Mouse (Mus musculus) neural tube, embryonic 13.5 days (tissue): ENCODE results near the gene Ube2dnl2. TPM values are rescaled to one million over a fixed set of nuclear protein-coding genes. Genes with fewer than 3 reads are reported as not detected.

Experiments
- ATAC-seq: fragments of 200-750 bp; cut with Nextera tagmentation; 2 replicates; pipeline ENCODE4 v1.8.0; 2017; ENCODE audit warnings: low read depth, mild to moderate bottlenecking, moderate TSS enrichment, moderate library complexity
- H3K27ac ChIP-seq: fragments of 300-500 bp; sonication (generic); replicated peaks from 2 replicates; pipeline ENCODE4 v1.5.1; 2015; ENCODE audit warnings: moderate library complexity, mild to moderate bottlenecking, inconsistent platforms
- H3K27me3 ChIP-seq: fragments of 300-500 bp; sonication (generic); 2 replicates; pipeline ENCODE4 v1.6.1; 2015; ENCODE audit warnings: mild to moderate bottlenecking, inconsistent platforms
- H3K36me3 ChIP-seq: fragments of 300-500 bp; sonication (generic); 2 replicates; pipeline ENCODE4 v1.6.1; 2015; ENCODE audit warnings: mild to moderate bottlenecking, inconsistent platforms
- H3K4me1 ChIP-seq: fragments of 300-500 bp; sonication (generic); replicated peaks from 2 replicates; pipeline ENCODE4 v1.6.1; 2015; ENCODE audit warnings: inconsistent platforms
- H3K4me2 ChIP-seq: fragments of 300-500 bp; sonication (generic); 2 replicates; pipeline ENCODE4 v1.6.1; 2015; ENCODE audit warnings: inconsistent platforms, mild to moderate bottlenecking, moderate library complexity
- H3K4me3 ChIP-seq: fragments of 300-500 bp; sonication (generic); 2 replicates; pipeline ENCODE4 v1.5.1; 2015; ENCODE audit warnings: mild to moderate bottlenecking, inconsistent platforms
- H3K9ac ChIP-seq: fragments of 300-500 bp; sonication (generic); 2 replicates; pipeline ENCODE4 v1.6.1; 2015; ENCODE audit warnings: moderate library complexity, mild to moderate bottlenecking, inconsistent platforms
- H3K9me3 ChIP-seq: fragments of 300-500 bp; sonication (generic); 2 replicates; pipeline ENCODE4 v1.6.1; 2016; ENCODE audit warnings: inconsistent platforms
- WGBS: fragments of 180-500 bp; shearing (Covaris S2); methylation state at CpG from one replicate; pipeline ENCODE4 v1.1.7; 2015; 5-methylcytosine and 5-hydroxymethylcytosine counted together
- polyA plus RNA-seq: library from polyadenylated mRNA; unstranded; fragments of >200 nt; fragmentation: Nextera tagmentation; extraction: Ambion mirVana; gene quantifications from 2 replicates; pipeline ENCODE4 v1.2.1, GENCODE M21; 2015

Gene Ube2dnl2
- not detected in 2 replicates for polyA plus RNA-seq

- Histone ChIP-seq H3K27ac (no peak within 1 kb of the TSS), H3K4me1 (no peaks in the 10 kb centered on the region), H3K9ac (no peak within 1 kb of the TSS), H3K9me3 (no peaks in the 10 kb centered on the region), H3K4me3 (no peak within 1 kb of the TSS), H3K36me3 (no peaks in the 10 kb centered on the region), H3K4me2 (no peak within 1 kb of the TSS), H3K27me3 (no peaks in the 10 kb centered on the region)
- 81% methylated on average over 1 of the region's 1 CpGs for WGBS
- no peak for ATAC-seq
Measured at GRCm38 (mm10) chrX:114907282-114907681, at the start of gene Ube2dnl2. TSS of gene Ube2dnl2 (plus strand) at chrX:114907582.

GRCm38 (mm10) chrX:114895489-114895888, 11.9 kb upstream of the Ube2dnl2 start:
- no peaks in the 10 kb centered on the region for H3K36me3 ChIP-seq
- ATAC-seq = no peak
- no peak overlapping the region for H3K9ac ChIP-seq
- no peaks in the 10 kb centered on the region for H3K9me3 ChIP-seq
- H3K4me1 ChIP-seq = no peaks in the 10 kb centered on the region
- no peak overlapping the region for H3K4me2 ChIP-seq
- H3K27me3 ChIP-seq = no peaks in the 10 kb centered on the region
- H3K27ac ChIP-seq = no peak overlapping the region
- no peak overlapping the region for H3K4me3 ChIP-seq

- Histone ChIP-seq H3K4me3 (no peak overlapping the region), H3K9me3 (no peaks in the 10 kb centered on the region)
Measured at GRCm38 (mm10) chrX:114897506-114897905, 9.9 kb upstream of the Ube2dnl2 start.

GRCm38 (mm10) chrX:114903391-114903790, 4.0 kb upstream of the Ube2dnl2 start:
- H3K9ac ChIP-seq = no peak overlapping the region
- no peaks in the 10 kb centered on the region for H3K36me3 ChIP-seq
- ATAC-seq = no peak
- H3K4me3 ChIP-seq = no peak overlapping the region
- H3K4me1 ChIP-seq = no peaks in the 10 kb centered on the region
- H3K4me2 ChIP-seq = no peak overlapping the region
- no peak overlapping the region for H3K27ac ChIP-seq
- H3K9me3 ChIP-seq = no peaks in the 10 kb centered on the region
- no peaks in the 10 kb centered on the region for H3K27me3 ChIP-seq

More at GRCm38 (mm10) chrX:114897506-114897905, 9.9 kb upstream of the Ube2dnl2 start:
- no peak overlapping the region for H3K27ac ChIP-seq
- ATAC-seq = no peak
- no peaks in the 10 kb centered on the region for H3K27me3 ChIP-seq
- no peak overlapping the region for H3K4me2 ChIP-seq
- 86% methylated on average over 3 of the region's 3 CpGs for WGBS
- H3K4me1 ChIP-seq = no peaks in the 10 kb centered on the region
- H3K36me3 ChIP-seq = no peaks in the 10 kb centered on the region
- no peak overlapping the region for H3K9ac ChIP-seq

- Histone ChIP-seq H3K4me1 (no peaks in the 10 kb centered on the region), H3K36me3 (no peaks in the 10 kb centered on the region), H3K9me3 (no peaks in the 10 kb centered on the region), H3K27me3 (no peaks in the 10 kb centered on the region), H3K4me2 (no peak within 1 kb of the TSS), H3K4me3 (no peak within 1 kb of the TSS), H3K9ac (no peak within 1 kb of the TSS), H3K27ac (no peak within 1 kb of the TSS)
- WGBS = 84% methylated on average over 5 of the region's 5 CpGs
- ATAC-seq = no peak
Measured at GRCm38 (mm10) chrX:114904712-114905111, 2.7 kb upstream of the Ube2dnl2 start, which contains the start of gene Ube2dnl1. TSS of gene Ube2dnl1 (plus strand) at chrX:114905012.

- no peak for ATAC-seq
- 24% methylated on average over 1 of the region's 1 CpGs for WGBS
- H3K27me3 ChIP-seq = no peaks in the 10 kb centered on the region
Measured at GRCm38 (mm10) chrX:114955066-114955465, 47.7 kb downstream of the Ube2dnl2 start.

More at GRCm38 (mm10) chrX:114955066-114955465, 47.7 kb downstream of the Ube2dnl2 start:
- no peaks in the 10 kb centered on the region for H3K36me3 ChIP-seq
- no peak overlapping the region for H3K4me3 ChIP-seq
- H3K27ac ChIP-seq = no peak overlapping the region
- no peaks in the 10 kb centered on the region for H3K9me3 ChIP-seq
- no peak overlapping the region for H3K4me2 ChIP-seq
- H3K4me1 ChIP-seq = no peaks in the 10 kb centered on the region
- no peak overlapping the region for H3K9ac ChIP-seq

Other genes starting within 250 kb of the Ube2dnl2 start
- not detected in 2 replicates for gene Ube2dnl1, start 2.6 kb upstream of the Ube2dnl2 start, polyA plus RNA-seq